Mouse (Mus musculus): Measurements from ENCODE around the gene Olfr872.
"Not testable (repeated sequence)": the region's sequence is repeated elsewhere in the genome, so short reads cannot be mapped to it uniquely, and the experiment has no call there.

The Olfr872 gene

GRCm38 (mm10) chr9:20236819-20237218 is at the start of gene Olfr872:
Gene Olfr872 (plus strand): TSS chr9:20237119.
- no peak for DNase-seq (ENCODE audit: low read depth, low spot score)

- peak; percentile 11 for DNase-seq (ENCODE audit: low read depth, low spot score)
Measured at GRCm38 (mm10) chr9:20202131-20202530, 34.8 kb upstream of the Olfr872 start.

- not testable (repeated sequence) for DNase-seq (ENCODE audit: low read depth, low spot score)
Measured at GRCm38 (mm10) chr9:20203413-20203984, 33.4 kb upstream of the Olfr872 start.

GRCm38 (mm10) chr9:20210812-20211211 is 26.1 kb upstream of the Olfr872 start:
- DNase-seq (ENCODE audit: low read depth, low spot score) = no peak

- no peak for DNase-seq (ENCODE audit: low read depth, low spot score)
Measured at GRCm38 (mm10) chr9:20211477-20211876, 25.4 kb upstream of the Olfr872 start.

- no peak for DNase-seq (ENCODE audit: low read depth, low spot score)
Measured at GRCm38 (mm10) chr9:20211907-20212306, 25.0 kb upstream of the Olfr872 start, which contains the start of gene Olfr871. Gene Olfr871 (plus strand): TSS chr9:20212207.

- DNase-seq (ENCODE audit: low read depth, low spot score) = no peak
Measured at GRCm38 (mm10) chr9:20237378-20237777, 459 bp downstream of the Olfr872 start.

GRCm38 (mm10) chr9:20282051-20282450 is 45.1 kb downstream of the Olfr872 start, which contains the start of gene Olfr39:
Gene Olfr39 (plus strand): TSS chr9:20282351.
- DNase-seq (ENCODE audit: low read depth, low spot score) = no peak

GRCm38 (mm10) chr9:20295562-20295961 is 58.6 kb downstream of the Olfr872 start:
- DNase-seq (ENCODE audit: low read depth, low spot score) = peak; percentile 22

- DNase-seq (ENCODE audit: low read depth, low spot score) = no peak
Measured at GRCm38 (mm10) chr9:20298232-20298631, 61.3 kb downstream of the Olfr872 start, which contains the start of gene Olfr873. Gene Olfr873 (plus strand): TSS chr9:20298532.
